Mouse (Mus musculus): Measurements from ENCODE around the gene Nbdy.

Nbdy gene

DNA sequence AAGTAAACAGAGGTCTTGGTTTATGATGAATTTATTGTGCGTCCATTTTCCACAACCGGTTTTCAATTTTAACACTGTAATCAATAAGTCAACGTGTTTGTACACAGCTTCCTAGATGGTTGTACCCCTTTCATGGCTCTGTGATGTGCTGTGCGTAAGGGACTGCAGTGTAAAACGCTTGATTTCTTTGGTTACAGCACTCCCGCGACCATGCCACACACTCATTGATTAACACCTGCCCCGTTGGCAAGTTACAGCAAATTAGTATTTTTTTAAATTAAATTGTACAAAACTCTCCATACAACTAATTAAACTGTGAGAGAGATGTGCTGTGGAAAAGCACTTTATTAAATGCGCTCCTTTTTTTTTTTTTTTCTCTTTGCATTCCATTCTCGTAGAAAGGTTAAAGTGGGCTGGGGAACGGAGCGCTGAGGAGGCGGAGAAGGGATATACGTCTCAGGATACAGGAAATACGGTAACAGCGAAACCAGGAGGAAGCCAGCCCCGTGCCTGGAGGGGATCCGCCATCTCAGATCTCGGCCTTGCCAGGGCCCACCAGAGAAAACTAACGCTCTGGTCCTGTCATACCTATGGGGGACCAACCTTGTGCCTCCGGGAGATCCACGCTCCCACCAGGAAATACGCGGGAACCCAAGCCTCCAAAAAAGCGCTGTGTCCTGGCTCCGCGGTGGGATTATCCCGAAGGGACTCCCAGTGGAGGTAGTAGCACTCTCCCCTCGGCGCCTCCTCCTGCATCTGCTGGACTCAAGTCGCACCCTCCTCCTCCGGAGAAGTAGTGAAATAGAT lies at the start of gene Nbdy:
Nbdy (plus strand) TSS at position 481 of the 807 bp plus-strand sequence.
- peak; percentile 67 for DNase-seq

DNA sequence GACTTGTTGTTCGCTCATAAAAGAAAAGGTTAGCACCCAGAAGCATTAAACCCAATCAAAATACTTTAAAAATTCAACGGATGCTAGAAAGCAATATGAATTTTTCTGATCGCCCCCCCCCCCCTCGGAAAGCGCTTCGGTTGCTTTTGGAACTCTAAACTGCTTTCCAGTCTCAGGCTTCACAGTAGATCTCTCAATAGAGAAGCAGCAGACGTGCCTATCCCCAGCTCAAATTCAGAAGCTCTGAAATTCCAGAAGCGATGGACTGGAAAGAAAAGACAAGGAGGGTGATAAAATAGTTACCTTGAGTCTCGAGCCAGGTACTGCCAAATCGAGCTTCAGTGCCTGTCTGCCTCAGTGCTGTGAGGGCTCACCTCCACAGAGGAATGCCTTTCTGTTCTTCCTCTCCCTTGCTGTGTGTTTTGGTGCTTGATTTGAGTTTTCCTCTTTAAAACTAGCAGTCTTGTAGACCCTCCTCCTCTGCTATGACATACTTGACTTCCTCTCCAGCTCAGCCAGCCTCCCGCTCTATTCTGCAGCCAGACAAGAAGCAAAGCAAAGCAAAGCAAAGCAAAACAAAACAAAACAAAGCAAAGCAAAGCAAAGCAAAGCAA lies 27.5 kb upstream of the Nbdy start, which contains the start of gene Kctd12b:
Kctd12b (minus strand) TSS at position 610 of the 614 bp plus-strand sequence.
- peak; percentile 16 for DNase-seq

DNA sequence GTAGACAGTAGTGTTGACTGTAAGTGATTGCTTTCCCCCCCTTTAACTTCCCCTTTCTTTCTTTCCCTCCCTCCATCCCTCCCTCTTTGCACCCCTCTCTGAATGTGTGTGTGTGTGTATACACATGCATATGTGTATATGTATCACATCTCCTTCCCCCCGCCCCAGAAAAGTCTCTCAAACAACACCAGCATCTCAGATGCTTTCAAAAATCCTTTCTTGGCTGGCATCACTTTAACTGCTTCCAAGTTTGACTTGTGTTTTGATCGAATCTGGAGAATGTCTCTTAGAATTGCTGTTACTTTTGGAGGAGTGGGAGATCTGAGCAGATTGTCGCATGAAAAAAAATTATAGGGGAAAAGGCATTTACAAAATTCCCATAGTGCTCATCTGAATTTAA lies 22.9 kb upstream of the Nbdy start:
- DNase-seq = no peak

DNA sequence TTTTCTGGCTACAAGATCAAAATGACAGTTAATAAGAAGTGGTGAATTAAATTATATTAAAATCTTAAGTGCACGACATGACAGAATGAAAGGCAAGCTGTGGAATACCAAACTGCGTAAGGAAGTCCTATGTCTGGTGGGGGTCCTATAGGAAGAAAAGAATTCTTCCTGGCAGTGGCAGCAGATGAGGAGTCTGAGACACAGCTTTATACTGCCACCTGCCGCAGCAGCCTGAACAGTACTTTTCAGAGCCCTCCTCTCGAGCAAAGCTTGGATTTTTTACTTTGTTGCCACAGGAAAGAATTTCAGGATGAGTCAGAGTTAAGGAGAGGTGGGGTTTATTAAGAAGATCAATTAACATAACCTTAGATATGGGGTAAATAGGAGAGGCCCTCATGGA lies 15.7 kb upstream of the Nbdy start:
- no peak for DNase-seq

DNA sequence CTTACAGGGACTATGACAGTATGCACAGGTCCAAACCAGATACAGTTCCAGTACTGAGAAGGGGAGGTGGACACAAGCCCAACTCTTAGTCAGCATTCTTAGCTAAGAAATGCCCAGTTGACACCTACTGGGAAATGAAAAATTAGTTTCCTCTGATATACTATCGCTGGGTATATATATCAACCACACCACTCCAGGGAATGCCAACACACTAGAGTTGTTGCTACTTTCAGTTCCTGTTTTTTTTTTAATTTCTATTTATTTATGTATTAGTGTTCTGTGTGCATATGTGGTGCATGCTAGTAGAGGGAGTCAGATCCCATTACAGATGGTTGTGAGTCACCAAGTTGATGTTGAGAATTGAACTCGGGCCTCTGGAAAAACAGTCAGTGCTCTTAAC lies 6.7 kb upstream of the Nbdy start:
- DNase-seq = no peak

DNA sequence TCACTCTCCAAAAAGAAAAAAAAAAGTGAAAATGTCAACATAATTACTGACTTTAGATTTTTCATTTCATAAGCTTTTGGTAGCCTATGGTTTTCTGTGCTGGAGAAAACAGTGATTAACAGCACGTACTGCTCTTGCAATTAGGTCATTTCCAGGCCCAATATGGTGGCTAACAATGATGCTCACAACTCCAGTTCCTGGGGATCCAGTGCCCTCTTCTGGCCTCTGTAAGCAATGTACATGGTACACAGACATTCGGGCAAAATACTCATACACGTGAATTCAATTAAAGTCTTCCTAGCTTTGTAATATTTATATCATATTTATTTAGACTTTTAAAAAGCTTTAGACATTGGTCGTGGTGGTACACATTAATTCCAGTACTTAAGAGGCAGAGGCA lies 3.8 kb upstream of the Nbdy start:
- no peak for DNase-seq

DNA sequence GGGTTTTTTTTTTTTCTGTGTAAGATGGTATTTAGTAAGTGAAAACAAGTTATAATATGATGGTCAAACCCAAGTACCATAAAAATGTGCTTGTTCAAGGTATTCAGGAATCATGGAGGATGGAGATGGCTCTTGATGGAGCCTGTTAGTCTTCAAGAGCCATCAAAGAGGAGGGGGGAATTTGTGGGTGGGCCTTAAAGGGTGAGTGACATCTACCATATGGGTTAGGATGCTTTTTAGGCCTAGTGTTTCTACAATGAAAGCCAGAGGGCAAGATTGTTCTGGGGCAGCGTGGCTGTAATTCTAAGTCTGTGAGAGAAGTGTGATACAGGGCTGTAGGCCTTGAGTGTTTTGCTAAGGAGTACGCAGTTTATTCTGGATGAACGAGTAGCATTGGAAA lies 1.0 kb downstream of the Nbdy start:
- no peak for DNase-seq

DNA sequence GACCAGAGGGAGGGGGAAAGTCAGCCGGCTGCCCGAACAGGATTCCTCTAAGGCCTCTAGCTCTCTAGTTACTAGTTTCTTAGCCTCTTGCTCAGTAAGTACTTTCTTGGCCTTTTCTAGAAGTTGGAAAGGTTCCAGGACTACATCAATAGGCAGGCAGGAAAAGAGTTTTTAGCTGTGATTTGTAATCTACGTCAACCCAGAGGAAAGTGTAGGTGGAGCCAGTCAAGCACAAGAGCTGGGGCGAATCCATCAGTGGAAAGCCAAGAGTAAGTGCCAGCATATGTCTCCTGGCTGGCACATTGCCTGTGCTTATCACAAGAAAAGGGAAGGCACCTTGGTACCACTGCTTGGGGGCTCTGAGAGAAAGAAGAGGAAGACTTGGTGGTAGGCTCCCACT lies 12.3 kb downstream of the Nbdy start:
- no peak for DNase-seq

DNA sequence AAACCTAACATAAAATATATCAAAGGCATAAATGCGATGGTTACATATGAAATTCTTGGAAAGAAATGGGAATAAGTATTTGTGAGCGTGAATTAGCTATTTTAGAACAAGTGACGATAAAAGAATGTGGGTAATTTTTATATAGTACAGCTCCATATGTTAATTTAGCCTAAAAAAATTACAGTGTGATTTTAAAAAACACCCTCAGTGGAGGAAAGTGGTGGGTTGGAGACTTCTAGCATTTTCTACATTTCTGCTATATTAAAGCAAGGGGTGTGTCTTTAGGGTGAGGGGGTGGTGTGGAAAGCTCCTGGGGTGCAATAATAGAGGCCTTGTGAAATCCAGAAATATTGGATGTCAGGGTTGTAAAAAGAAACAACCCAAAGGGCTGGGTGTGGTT lies 19.1 kb downstream of the Nbdy start:
- no peak for DNase-seq

DNA sequence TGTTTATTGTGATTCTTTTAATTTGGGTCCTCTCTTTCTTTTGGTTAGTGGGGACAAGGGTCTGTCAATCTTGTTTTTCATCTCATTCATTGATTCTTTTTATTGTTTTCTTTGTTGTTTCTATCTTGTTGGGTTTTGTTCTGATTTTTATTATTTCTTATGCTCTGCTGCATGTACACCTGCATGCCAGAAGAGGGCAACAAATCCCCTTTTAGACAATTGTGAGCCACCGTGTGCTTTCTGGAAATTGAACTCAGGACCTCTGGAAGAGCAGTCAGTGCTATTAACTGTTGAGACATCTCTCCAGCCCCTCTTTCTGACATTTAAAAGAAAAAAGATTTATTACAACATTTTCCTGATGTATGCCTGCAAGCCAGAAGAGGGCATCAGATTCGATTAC lies 25.8 kb downstream of the Nbdy start:
- no peak for DNase-seq
